Mouse (Mus musculus): ENCODE data around the gene Siah1b.

The Siah1b gene

GRCm38 (mm10) chrX:164076040-164076775, at the start of gene Siah1b:
Gene Siah1b, minus strand, starts transcription at chrX:164076493.
- DNase-seq (ENCODE audit: low spot score in 2 of 2): peak; percentile 88 to 93

GRCm38 (mm10) chrX:164123942-164124341, 47.6 kb upstream of the Siah1b start:
- no peak for DNase-seq (ENCODE audit: low spot score in 2 of 2)

GRCm38 (mm10) chrX:164113744-164114143, 37.5 kb upstream of the Siah1b start:
- no peak for DNase-seq (ENCODE audit: low spot score in 2 of 2)

- DNase-seq (ENCODE audit: low spot score in 2 of 2): no peak
These were observed 34.9 kb upstream of the Siah1b start for GRCm38 (mm10) chrX:164111146-164111545.

- DNase-seq (ENCODE audit: low spot score in 2 of 2): no peak
These were observed 26.4 kb upstream of the Siah1b start for GRCm38 (mm10) chrX:164102656-164103055.

GRCm38 (mm10) chrX:164102198-164102597, 25.9 kb upstream of the Siah1b start:
- DNase-seq (ENCODE audit: low spot score in 2 of 2): no peak

- no peak for DNase-seq (ENCODE audit: low spot score in 2 of 2)
These were observed 25.2 kb upstream of the Siah1b start for GRCm38 (mm10) chrX:164101483-164101882.

- DNase-seq (ENCODE audit: low spot score in 2 of 2): no peak
These were observed 19.5 kb upstream of the Siah1b start for GRCm38 (mm10) chrX:164095838-164096237.

GRCm38 (mm10) chrX:164093435-164093834, 17.1 kb upstream of the Siah1b start:
- no peak for DNase-seq (ENCODE audit: low spot score in 2 of 2)

- no peak for DNase-seq (ENCODE audit: low spot score in 2 of 2)
These were observed 16.2 kb upstream of the Siah1b start for GRCm38 (mm10) chrX:164092300-164093169.

- DNase-seq (ENCODE audit: low spot score in 2 of 2): no peak
These were observed 13.6 kb upstream of the Siah1b start for GRCm38 (mm10) chrX:164089916-164090315.

- DNase-seq (ENCODE audit: low spot score in 2 of 2): no peak
These were observed 12.3 kb upstream of the Siah1b start, which contains the start of gene Cltrn for GRCm38 (mm10) chrX:164088582-164088981. Gene Cltrn, plus strand, starts transcription at chrX:164088830.

- DNase-seq (ENCODE audit: low spot score in 2 of 2): no peak
These were observed 5.7 kb upstream of the Siah1b start for GRCm38 (mm10) chrX:164082030-164082429.

- no peak for DNase-seq (ENCODE audit: low spot score in 2 of 2)
These were observed 7.3 kb downstream of the Siah1b start for GRCm38 (mm10) chrX:164068968-164069367.

GRCm38 (mm10) chrX:164066185-164066584, 10.1 kb downstream of the Siah1b start:
- DNase-seq (ENCODE audit: low spot score in 2 of 2): peak; percentile 40

GRCm38 (mm10) chrX:164059070-164059469, 17.2 kb downstream of the Siah1b start:
- no peak for DNase-seq (ENCODE audit: low spot score in 2 of 2)

- DNase-seq (ENCODE audit: low spot score in 2 of 2): no peak
These were observed 17.8 kb downstream of the Siah1b start for GRCm38 (mm10) chrX:164058523-164058922.

- no peak for DNase-seq (ENCODE audit: low spot score in 2 of 2)
These were observed 20.6 kb downstream of the Siah1b start for GRCm38 (mm10) chrX:164055726-164056125.

GRCm38 (mm10) chrX:164046736-164047135, 29.6 kb downstream of the Siah1b start:
- no peak for DNase-seq (ENCODE audit: low spot score in 2 of 2)

- peak; percentile 18 to 64 for DNase-seq (ENCODE audit: low spot score in 2 of 2)
These were observed 34.2 kb downstream of the Siah1b start for GRCm38 (mm10) chrX:164042069-164042468.

GRCm38 (mm10) chrX:164038882-164039281, 37.4 kb downstream of the Siah1b start:
- no peak for DNase-seq (ENCODE audit: low spot score in 2 of 2)

- DNase-seq (ENCODE audit: low spot score in 2 of 2): no peak
These were observed 40.4 kb downstream of the Siah1b start for GRCm38 (mm10) chrX:164035931-164036330.

- DNase-seq (ENCODE audit: low spot score in 2 of 2): no peak
These were observed 40.9 kb downstream of the Siah1b start for GRCm38 (mm10) chrX:164035401-164035800.

Measured in frontal cortex, postnatal 36 days (tissue).